In genomic region chr13:111291958-111292493, GRCm38 (mm10) we compare ENCODE assay signal across 9 mouse cellular contexts. TPM values are rescaled to one million over a fixed set of nuclear protein-coding genes. Genes with fewer than 3 reads are reported as not detected.
DNase-seq lines count a peak whose midpoint lies in the region; ATAC-seq and TF ChIP-seq lines count a peak whose summit lies in the region.
"Had no signal": no experiment of that assay in that cellular context is flagged by ENCODE, and none has a peak within 500 bp of the region (broad histone marks: within the 10 kb centered on the region; RNA-seq: fewer than 3 reads in every experiment).

No protein-coding gene starts in this region.

- H3K27ac ChIP-seq in intestine, embryonic 15.5 days: peak overlapping the region; percentile 74
- peak overlapping the region; percentile 9; the same call in 1 of the 2 replicates for H3K27ac ChIP-seq in limb, embryonic 10.5 days
- H3K27ac ChIP-seq in olfactory bulb, adult 2 months (ENCODE audit: insufficient read depth, low read depth, low read length): peak overlapping the region; percentile 50; the same call in 1 of the 2 replicates
- H3K27ac ChIP-seq: liver, embryonic 14.5 days had no signal

- peak; percentile 72 for ATAC-seq in Patski
- peak; percentile 57 for ATAC-seq in intestine, embryonic 15.5 days

- POLR2A ChIA-PET in Patski (lab: Charles Lee): no interaction called here

- H3K4me3 ChIP-seq in intestine, embryonic 15.5 days (replicated peaks): no peak overlapping the region
- no peak overlapping the region for H3K4me3 ChIP-seq in limb, embryonic 10.5 days
- no peak overlapping the region for H3K4me3 ChIP-seq in olfactory bulb, adult 2 months (ENCODE audit: insufficient read depth, low read depth, low read length)

- no peaks in the 10 kb centered on the region for H3K9me3 ChIP-seq in intestine, embryonic 15.5 days
- H3K9me3 ChIP-seq in limb, embryonic 10.5 days (replicated peaks): no peaks in the 10 kb centered on the region

- H3K9ac ChIP-seq in intestine, embryonic 15.5 days: no peak overlapping the region
- H3K9ac ChIP-seq: liver, embryonic 14.5 days had no signal

- no peaks in the 10 kb centered on the region for H3K27me3 ChIP-seq in Patski
- H3K27me3 ChIP-seq in intestine, embryonic 15.5 days (replicated peaks): no peaks in the 10 kb centered on the region
- H3K27me3 ChIP-seq in limb, embryonic 10.5 days (ENCODE audit: low read depth, poor library complexity, severe bottlenecking): no peaks in the 10 kb centered on the region

- in situ Hi-C loops in Patski (cut with MboI; ENCODE audit: low pct_unique_long_range_greater_than_20kb): no loop called here

- no peak for TF ChIP-seq CTCF in Patski (IDR thresholded peaks at IDR 0.05)
- TF ChIP-seq CTCF in olfactory bulb, adult 2 months (IDR thresholded peaks at IDR 0.05; ENCODE audit: insufficient read depth, low read depth, low read length): no peak

- H3K4me1 ChIP-seq in intestine, embryonic 15.5 days (replicated peaks): 0 out of 2 replicates have a peak, but pooled peaks cover 7% of the 10 kb centered on the region
- H3K4me1 ChIP-seq in limb, embryonic 10.5 days: peaks cover 7% of the 10 kb centered on the region; the same call in 1 of the 2 replicates
- peaks cover 4% of the 10 kb centered on the region; the same call in 1 of the 2 replicates for H3K4me1 ChIP-seq in olfactory bulb, adult 2 months (ENCODE audit: control insufficient read depth, insufficient read depth, low read length)

- no peak for TF ChIP-seq POLR2A in olfactory bulb, adult 2 months (IDR thresholded peaks at IDR 0.05; ENCODE audit: insufficient read depth, low read depth, low read length)

- H3K4me2 ChIP-seq in intestine, embryonic 15.5 days (replicated peaks): no peak overlapping the region; the same call in 1 of the 2 replicates

- 35% methylated on average over 7 of the region's 7 CpGs for WGBS in intestine, embryonic 15.5 days
- 82% methylated on average over 7 of the region's 7 CpGs for WGBS in limb, embryonic 10.5 days
- whole genome bisulfite sequencing in olfactory bulb, adult 2 months: 28% methylated on average over 7 of the region's 7 CpGs

- H3K36me3 ChIP-seq in intestine, embryonic 15.5 days: no peaks in the 10 kb centered on the region
- no peaks in the 10 kb centered on the region for H3K36me3 ChIP-seq in limb, embryonic 10.5 days

- peak; percentile 46 for DNase-seq in Patski (ENCODE audit: low read depth, low spot score)
- DNase-seq in cerebellum, adult 18-20 months: peak; percentile 64 to 65
- peak; percentile 35 to 45 for DNase-seq in frontal cortex, postnatal 25 days (ENCODE audit: low spot score in 2 of 2)
- no peak for DNase-seq in limb, embryonic 10.5 days (ENCODE audit: low spot score)
- no peak for DNase-seq in B cell, adult 2 months
- no peak for DNase-seq in c-Kit-positive CD71-positive TER-119-positive erythroid progenitor cells, embryonic 14.5 days (ENCODE audit: low spot score)

- CTCF ChIA-PET in Patski (lab: Charles Lee): interaction anchor here (1.2 kb wide), 1 partner anchor 34 kb away, joined by 3 read pairs; no protein-coding TSS in a partner anchor

RNA-seq across cellular contexts. Expression of gene Actbl2, which starts 37.2 kb away (rescaled TPM):
- polyA plus RNA-seq in Patski (2021): not detected
- polyA plus RNA-seq in intestine, embryonic 15.5 days (2015; fragmentation: Nextera tagmentation; extraction: Ambion mirVana): not detected in 2 replicates
- polyA plus RNA-seq in limb, embryonic 10.5 days (2016; fragmentation: Nextera tagmentation; extraction: Ambion mirVana): not detected in 2 replicates
- polyA plus RNA-seq in olfactory bulb, adult 2 months (2012; ENCODE audit: insufficient read depth, insufficient read length, low replicate concordance, missing spikeins): not detected in 2 replicates
- polyA plus RNA-seq: liver, embryonic 14.5 days had no signal

Comparison
In these comparisons a context has a peak if more than half of its experiments do, and no peak if none do; other contexts are left out.
1. DNase-seq: peak in Patski (single experiment), cerebellum, adult 18-20 months (2 of 2) and frontal cortex, postnatal 25 days (2 of 2); none in limb, embryonic 10.5 days (single experiment), B cell, adult 2 months (0 of 2) and c-Kit-positive CD71-positive TER-119-positive erythroid progenitor cells, embryonic 14.5 days (single experiment).
2. H3K27ac ChIP-seq: peak in every context shown above with its lines; median percentile 74 in intestine, embryonic 15.5 days; 50 in olfactory bulb, adult 2 months; 9 in limb, embryonic 10.5 days.